Mouse (Mus musculus): ENCODE results near the gene Arntl.
A peak's percentile ranks its signal among the peaks of the same experiment; 100 is the strongest.

Gene Arntl

DNA sequence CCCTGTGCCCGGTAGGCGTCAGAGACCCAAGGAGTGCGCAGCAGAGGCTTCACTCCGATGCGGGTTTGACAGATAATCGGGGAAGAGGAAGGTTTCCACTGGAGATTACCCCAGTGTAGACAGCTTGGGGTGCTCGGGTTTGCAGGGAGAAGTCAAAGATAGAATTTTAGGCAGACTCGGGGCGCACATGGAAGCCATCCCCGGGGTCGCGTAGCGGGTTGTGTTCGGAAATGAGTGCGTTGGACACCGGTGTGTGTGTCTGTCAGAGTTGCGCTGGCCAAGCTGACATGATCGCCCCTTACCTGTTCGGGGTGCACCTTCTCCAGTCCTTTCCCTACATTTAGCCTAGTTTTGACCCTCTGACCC lies 1.1 kb downstream of the Arntl start:
- DNase-seq (ENCODE audit: low read depth): no peak

DNA sequence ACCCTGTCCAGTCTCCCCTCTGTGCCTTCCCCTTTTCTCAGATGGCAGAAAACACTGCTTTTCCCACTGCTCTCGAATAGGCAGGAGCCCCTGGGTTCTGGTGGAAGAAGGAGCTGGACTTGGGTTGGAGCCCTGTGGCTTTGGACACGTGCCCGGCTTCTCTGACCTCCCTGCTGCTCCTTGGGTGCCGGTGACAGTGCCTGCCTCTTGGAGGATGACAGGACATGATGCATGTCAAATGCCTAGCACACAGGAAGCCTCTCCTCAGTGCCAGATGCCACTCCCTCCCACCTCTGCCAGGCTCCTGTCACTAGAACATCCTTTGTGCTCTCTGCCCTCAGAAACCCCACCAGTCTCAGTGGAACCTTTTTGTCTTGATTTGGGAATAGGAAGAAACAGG lies 3.2 kb downstream of the Arntl start:
- no peak for DNase-seq (ENCODE audit: low read depth)

DNA sequence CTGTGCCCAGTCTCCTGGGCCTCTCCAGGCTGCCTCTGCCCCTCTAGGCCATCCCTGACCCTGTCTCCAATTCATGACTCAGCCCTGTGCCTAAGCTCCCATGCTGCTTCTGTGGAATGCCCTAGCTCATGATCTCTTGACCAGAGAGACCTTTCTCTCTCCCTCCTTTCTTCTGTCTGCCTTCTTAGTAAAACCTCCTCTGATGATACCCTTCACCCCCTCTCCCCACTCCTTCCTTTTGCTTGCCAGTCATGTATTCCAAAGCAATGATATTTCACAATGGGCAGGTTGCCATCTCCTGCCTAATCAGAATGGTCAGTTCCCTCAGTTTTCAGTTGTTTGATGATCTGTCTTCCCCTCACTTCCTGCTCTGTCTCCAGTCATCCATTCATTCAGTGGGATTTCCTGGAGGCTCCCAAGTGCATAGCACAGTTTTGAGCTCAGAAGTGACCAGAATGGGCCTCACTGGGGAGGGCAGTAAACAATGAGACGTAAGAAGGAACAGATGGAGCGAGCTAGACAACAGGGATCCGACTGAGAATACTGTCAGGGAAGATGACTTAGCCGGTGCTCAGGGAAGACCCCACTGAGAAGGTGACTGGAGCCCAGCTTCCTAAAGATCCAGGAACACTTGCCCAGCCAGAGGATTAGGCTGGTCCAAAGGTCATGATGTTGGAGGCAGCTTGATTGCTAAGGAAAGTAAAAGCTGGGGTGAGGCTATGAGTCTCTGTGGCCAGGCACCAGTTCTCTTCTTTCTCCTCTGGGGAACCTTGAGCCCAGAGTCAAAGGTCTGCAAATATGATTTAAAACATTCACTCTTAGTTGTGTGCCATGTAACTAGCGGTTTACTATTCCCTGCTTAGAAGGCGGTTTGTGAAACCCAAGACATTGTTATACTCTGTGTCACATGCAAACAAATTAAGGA lies 7.2 kb downstream of the Arntl start:
- no peak for DNase-seq (ENCODE audit: low read depth)

GRCm38 (mm10) chr7:113216152-113216551 lies 8.9 kb downstream of the Arntl start:
- DNase-seq (ENCODE audit: low read depth): no peak

GRCm38 (mm10) chr7:113219416-113219815 lies 12.2 kb downstream of the Arntl start:
- DNase-seq (ENCODE audit: low read depth): no peak

GRCm38 (mm10) chr7:113219864-113220263 lies 12.6 kb downstream of the Arntl start:
- DNase-seq (ENCODE audit: low read depth): no peak

DNA sequence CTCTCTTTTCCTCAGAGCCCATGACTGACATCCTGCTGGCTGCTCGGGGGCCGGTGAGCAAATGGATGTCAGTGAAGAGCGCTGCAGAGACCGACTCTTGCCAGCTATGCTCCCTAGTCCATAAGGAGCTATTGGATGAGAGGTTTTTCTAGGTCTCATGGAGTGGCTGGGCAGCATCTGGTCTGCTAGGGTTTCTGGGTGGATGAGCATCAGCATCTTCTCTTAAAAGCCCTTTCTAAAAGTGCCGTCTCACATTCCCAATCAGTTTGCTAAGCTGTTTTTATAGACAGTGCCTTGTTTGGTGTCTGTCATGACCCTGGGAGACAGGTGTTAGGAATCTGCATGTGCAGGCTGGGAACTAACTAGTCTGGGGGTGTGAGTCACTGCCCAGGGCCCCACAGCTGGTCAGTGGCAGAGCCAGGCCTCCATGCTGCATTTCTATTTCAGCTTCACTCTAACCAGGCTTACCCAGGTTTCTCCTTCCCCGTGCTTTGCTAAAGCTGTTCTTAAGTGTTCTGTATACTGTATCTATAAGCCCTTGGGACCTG lies 13.5 kb downstream of the Arntl start:
- DNase-seq (ENCODE audit: low read depth): no peak

GRCm38 (mm10) chr7:113222821-113223220 lies 15.6 kb downstream of the Arntl start:
- no peak for DNase-seq (ENCODE audit: low read depth)

DNA sequence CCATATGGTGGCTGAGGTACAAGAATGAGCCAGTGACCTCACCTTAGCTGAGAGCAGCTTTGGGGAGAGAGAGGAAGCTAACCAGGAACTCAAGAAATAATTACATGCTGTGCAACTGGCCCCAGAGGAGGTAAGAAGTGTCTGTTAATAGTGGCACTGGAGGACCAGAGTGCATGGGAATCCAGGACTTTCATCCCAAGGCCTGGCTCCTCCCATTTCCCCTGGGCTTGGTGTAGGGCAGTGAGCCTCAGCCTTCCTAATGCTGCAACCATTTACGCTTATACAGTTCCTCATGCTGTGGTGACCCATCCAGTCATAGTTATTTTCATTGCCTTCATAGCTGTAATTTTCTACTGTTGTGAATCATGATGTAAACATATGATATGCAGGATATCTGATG lies 17.4 kb downstream of the Arntl start:
- DNase-seq (ENCODE audit: low read depth): no peak

- DNase-seq (ENCODE audit: low read depth): no peak
Observed at GRCm38 (mm10) chr7:113228498-113228897, 21.2 kb downstream of the Arntl start.

GRCm38 (mm10) chr7:113236135-113236534 lies 28.9 kb downstream of the Arntl start:
- DNase-seq (ENCODE audit: low read depth): no peak

DNA sequence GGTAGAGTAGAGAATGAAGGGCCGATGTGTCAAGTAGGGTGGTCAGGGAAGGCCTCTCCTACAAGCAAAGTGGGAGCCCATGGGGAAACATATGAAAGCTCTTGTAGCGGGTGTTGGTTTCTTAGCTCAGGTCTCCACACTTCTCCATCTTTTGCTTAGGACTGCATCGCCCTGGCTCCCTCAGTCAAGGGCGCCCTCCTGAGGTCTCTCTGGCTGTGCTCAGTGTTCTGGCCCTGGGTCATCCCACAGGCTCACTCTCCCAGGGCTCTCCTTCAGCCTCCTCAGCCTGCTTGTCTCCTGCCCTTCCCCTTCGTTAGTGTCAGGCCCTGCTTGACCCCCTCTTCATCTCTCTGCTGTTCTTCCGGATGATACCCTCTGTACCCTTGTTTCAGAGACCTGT lies 31.1 kb downstream of the Arntl start:
- no peak for DNase-seq (ENCODE audit: low read depth)

GRCm38 (mm10) chr7:113239448-113240130 lies 32.3 kb downstream of the Arntl start:
- no peak for DNase-seq (ENCODE audit: low read depth)

DNA sequence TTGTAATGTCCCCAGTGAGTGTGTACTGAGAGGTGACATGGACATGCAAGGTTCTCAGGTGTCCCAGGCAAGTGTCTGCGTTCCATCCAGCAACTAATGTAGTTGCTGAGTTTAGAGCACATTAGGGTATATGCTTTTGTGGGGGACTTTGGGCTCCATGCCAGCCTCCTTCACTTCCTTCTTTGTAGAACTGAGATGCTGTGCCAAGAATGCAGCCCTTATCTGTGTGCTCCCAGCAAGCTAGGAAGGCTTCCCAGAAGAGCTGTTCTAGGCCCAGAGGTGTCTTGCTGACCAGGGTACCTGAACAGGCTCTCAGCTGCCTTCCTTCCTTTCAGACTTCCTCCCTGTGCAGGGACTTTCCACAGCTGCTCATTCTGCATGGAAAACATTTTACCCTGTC lies 33.2 kb downstream of the Arntl start:
- no peak for DNase-seq (ENCODE audit: low read depth)

- peak; percentile 56 for DNase-seq (ENCODE audit: low read depth)
Observed at GRCm38 (mm10) chr7:113241901-113242661, 34.8 kb downstream of the Arntl start.

DNA sequence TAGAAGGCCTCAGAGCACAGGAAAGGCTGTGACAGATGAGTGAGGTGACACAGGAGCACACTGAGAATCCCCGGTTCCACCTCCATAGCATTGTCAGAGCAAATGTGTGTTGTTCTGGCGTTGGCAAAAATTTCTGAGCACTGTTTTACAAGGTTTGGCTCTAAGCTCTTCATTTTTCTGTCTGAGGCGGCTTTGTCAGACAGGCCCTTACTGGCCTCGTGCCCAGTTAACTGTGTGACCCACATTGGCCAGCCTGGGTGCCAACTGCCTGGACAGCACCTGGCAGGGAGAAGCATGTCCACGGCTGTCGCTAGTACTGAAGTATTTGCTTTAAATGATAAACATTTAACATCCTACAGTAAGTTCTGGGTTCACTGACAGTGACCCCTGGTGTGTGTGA lies 35.4 kb downstream of the Arntl start:
- DNase-seq (ENCODE audit: low read depth): no peak

DNA sequence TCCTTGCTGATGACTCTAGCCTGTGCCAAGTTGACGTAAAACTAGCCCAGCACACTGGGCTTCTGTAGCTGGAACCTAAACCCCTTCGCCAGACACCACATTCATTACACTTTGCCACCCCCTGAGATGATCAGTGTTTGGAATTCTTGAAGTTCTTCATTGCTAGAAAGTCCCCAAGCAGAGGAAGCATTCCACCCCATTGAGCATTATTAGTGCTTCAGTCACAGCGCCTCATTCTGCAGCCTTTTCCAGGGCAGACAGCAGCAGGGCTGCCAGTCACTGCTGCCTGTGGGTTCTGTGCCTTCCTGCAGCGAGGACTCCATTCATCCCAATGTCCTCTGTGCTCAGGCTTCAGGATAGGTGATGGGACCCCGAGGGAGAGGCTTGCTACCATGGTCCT lies 37.9 kb downstream of the Arntl start:
- DNase-seq (ENCODE audit: low read depth): no peak

DNA sequence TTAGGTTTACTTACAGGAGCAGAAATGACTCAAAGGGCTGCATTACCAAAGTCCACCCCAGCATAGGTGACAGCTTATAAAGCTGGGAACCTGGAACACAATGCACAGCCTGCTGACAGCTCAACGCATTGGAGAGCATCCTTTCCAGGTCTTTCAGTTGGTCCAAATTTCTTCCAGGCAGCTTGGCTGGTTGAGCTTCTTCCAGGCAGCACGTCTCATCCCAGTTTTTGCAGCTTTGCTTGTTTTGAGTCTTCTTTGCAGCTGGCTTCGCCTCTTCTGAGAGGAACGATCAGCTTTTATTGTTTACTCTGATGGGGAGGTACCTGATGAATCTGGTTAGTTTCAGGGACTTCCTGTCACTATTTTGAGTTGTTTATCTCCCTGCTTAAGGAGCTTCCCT lies 39.2 kb downstream of the Arntl start:
- no peak for DNase-seq (ENCODE audit: low read depth)

DNA sequence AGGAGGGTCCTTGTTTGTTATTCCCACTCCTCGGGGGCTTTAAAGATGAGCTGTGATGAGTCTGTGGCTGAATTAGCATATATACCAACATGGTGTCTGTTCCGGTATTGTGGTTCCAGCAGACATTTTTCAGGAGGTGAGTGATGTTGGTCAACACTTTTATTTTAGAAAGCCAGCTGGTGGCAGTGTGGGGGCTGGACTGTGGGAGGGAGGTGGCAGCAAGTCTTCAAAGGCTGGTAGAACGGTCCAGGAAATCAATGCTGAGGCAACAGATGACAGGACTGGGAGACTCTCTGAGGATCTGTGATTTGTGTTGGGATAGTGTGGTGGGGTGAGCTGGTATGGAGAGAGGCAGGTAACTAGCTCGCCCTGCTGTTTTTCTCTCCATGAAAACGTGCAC lies 39.9 kb downstream of the Arntl start:
- no peak for DNase-seq (ENCODE audit: low read depth)

DNA sequence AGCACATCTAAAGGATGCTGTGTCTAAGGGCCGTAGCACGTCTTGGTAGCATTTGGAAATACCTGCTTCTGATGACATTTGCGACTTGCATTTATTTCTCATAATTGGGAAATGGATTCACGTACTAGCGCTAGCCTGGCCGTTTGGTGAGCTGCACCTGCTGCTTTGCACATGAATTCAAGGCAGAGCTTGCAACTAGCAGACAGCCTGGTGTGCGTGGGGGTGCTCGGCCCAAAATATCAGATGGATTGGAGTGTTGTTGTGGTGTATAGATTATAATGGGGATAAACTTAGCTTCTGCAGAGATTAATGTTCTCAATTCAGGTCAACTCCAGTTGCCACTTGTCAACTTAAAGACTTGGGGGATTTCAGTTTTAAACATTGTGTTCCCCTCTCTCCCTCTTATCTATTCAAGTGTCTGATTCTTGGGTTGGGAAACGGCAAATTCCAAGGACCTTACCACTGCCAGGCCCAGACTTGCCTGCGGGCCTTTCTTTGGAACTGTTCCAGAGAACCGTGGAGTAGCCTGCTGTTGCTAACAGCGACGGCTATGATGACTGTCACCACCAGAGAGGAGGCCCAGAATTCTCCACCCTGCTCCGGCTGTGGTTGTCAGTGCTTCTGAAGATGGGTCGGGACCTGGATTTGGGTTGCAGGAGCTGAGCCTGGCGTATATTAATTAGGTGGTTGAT lies 42.0 kb downstream of the Arntl start:
- DNase-seq (ENCODE audit: low read depth): no peak

- DNase-seq (ENCODE audit: low read depth): peak; percentile 56
Observed at GRCm38 (mm10) chr7:113250433-113250991, 43.2 kb downstream of the Arntl start.

DNA sequence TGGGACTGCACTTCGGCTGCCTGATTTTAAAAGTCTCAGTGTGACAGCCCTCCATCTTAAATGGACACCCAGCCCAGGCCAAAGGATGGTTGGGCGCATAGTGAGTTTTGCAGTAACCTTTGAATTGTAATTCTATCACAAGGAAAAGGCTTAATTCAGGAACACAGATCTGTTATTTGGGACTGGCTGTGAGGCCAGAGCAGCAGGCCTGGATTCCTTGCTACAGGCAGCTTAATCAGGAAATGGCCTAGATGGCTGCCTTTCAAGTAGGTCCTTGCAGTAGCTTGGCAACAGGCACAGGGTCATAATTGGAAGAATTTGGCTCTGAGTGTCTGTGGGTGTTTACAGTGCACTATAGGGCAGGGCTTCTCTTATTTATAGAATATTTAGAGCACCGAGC lies 43.7 kb downstream of the Arntl start:
- no peak for DNase-seq (ENCODE audit: low read depth)
